Mouse (Mus musculus) spleen, adult 18-20 months (tissue): ENCODE results near the gene Kif24.

ENCODE experiments used
- DNase-seq, 2 experiments: peaks; one replicate each; pipeline ENCODE4 v3.0.0; 2022; ENCODE audit warnings: mixed read lengths in 2 of 2

Gene Kif24

DNA sequence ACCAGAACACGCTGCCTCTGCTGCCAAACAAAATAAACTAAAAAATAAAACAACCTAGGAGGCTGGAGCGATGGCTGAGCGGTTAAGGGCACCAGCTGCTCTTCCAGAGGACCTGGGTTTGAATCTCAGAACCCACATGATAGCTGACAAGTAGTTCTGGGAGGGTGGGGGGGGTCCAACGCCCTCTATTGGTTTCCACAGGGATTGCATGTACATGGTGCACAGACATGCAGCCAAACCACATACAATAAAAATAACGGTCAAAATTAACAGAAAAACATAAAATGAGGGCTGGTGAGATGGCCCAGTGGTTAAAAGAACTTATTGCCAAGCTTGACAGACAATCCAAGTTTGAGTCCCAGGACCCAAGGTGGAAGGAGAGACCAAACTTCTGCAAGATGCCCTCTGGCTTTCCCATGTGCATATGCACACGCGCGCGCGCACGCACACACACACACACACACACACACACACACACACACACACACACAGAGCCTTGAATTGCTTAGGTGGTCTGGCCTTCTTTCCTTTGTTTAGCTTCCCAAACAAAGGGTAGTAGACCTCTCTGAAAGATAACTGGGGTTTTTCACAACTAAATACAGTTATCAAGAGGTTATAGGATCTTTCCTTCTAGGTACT lies 123.7 kb downstream of the Kif24 start:
- DNase-seq = no peak
